Mouse (Mus musculus) megakaryocyte, embryonic 14.5 days (primary cell): ENCODE results near the gene Dhx34. TPM values are rescaled to one million over a fixed set of nuclear protein-coding genes. Genes with fewer than 3 reads are reported as not detected.

Source experiments
- H3K27me3 ChIP-seq: replicated peaks from 2 replicates; pipeline ENCODE3; 2012; ENCODE audit warnings: inconsistent platforms
- H3K36me3 ChIP-seq: replicated peaks from 2 replicates; pipeline ENCODE3; 2012; ENCODE audit warnings: low read length, inconsistent platforms, mixed read lengths
- H3K4me1 ChIP-seq: 2 replicates; pipeline ENCODE4 v1.6.1; 2012; ENCODE audit warnings: inconsistent platforms
- H3K4me3 ChIP-seq: replicated peaks from 2 replicates; pipeline ENCODE3; 2012; ENCODE audit warnings: moderate library complexity, mild to moderate bottlenecking, inconsistent platforms
- H3K9me3 ChIP-seq: 2 replicates; pipeline ENCODE4 v1.6.1; 2012; ENCODE audit warnings: inconsistent platforms
- FLI1 ChIP-seq: IDR thresholded peaks from 2 replicates; pipeline ENCODE4 v1.6.1; 2012; ENCODE audit warnings: low read length, inconsistent platforms, mixed read lengths
- GATA1 ChIP-seq: IDR thresholded peaks from 3 replicates; pipeline ENCODE4 v1.6.1; 2012; ENCODE audit warnings: mixed read lengths, low read length, inconsistent platforms, borderline replicate concordance
- polyA plus RNA-seq: library from polyadenylated mRNA; stranded (reverse); fragments of >175 nt; gene quantifications from 2 replicates; pipeline ENCODE4 v1.2.3, GENCODE M21; 2012; ENCODE audit warnings: low replicate concordance; ENCODE audit not compliant: insufficient read depth

Gene Dhx34
- polyA plus RNA-seq, 1 experiment = 29.7 TPM

DNA sequence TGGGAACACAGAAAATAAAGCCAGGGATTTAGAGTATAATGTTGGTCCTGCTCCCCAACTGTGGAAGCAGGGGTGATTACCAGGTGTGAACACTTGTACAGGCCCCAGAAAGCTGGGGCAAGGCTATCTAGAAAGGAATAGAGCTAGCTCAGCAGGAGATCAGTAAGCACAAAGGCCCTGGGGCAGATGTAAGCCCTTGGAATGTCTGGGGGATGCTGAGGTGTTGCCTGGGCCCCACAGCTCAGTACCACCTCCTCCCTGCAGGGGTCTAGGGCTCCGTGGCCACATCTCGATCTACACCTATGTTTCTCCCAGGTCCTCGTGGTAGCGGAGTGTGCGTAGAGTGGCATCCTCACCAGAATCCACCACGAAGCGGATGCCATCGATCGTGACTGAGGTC is 7.9 kb downstream of the Dhx34 start:
- peaks cover 97% of the 10 kb centered on the region for H3K36me3 ChIP-seq

DNA sequence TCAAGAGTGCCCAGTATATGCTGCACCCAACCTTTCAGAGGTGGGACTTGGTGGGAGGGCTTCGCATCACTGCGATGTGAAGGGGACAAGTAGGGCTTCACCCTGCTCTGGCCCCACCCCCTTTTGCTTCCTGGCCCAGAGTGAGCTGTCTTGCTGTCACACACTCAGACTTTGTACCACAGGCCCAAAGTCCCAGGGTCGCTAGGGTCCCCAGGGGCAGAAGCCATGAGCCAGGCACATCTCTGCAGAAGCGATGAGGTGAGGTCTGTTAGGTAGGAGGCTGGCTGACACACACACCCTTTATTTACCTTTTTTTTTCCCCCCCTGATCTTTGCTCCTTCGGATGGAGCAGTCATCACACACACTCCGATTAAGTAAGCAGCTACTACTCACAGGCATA is 8.6 kb downstream of the Dhx34 start:
- no peaks in the 10 kb centered on the region for H3K9me3 ChIP-seq
- H3K4me3 ChIP-seq = no peak overlapping the region
- H3K27me3 ChIP-seq = no peaks in the 10 kb centered on the region
- H3K36me3 ChIP-seq = peaks cover 96% of the 10 kb centered on the region
- peaks cover 81% of the 10 kb centered on the region for H3K4me1 ChIP-seq
- no peak for TF ChIP-seq GATA1
- no peak for TF ChIP-seq FLI1

More for the DNA sequence above, 7.9 kb downstream of the Dhx34 start:
- Histone ChIP-seq H3K27me3 (no peaks in the 10 kb centered on the region), H3K9me3 (no peaks in the 10 kb centered on the region), H3K4me3 (no peak overlapping the region), H3K4me1 (peaks cover 75% of the 10 kb centered on the region)
- TF ChIP-seq GATA1 (no peak), FLI1 (no peak)

DNA sequence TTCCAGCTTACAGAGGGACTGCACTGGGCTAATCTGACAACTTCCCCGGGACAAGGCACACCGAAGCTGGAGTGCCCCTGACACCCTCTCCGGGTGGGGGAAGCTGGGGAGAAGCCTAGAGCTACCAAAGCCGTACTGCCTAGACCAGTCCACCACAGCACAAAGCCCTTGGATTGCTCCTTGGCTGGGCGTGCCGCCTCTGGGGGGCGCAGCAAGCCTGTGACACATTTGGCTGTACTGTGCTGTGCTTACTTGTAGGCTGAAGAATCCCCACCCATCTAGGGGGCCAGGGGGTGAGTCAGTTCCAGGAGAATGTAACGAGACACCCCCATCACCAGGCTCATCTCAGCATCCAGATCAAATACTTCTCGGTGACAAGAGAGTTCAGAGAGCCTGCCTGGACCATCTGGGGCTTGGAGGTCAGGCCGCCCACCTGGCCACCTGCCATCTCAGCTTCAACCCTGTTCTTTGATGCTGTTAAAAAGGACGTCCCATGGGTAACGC is 10.9 kb downstream of the Dhx34 start:
- H3K9me3 ChIP-seq = no peaks in the 10 kb centered on the region
- TF ChIP-seq GATA1 (no peak), FLI1 (no peak)
- H3K4me1 ChIP-seq = peaks cover 91% of the 10 kb centered on the region
- no peak overlapping the region for H3K4me3 ChIP-seq
- peaks cover 81% of the 10 kb centered on the region for H3K36me3 ChIP-seq
- H3K27me3 ChIP-seq = no peaks in the 10 kb centered on the region

DNA sequence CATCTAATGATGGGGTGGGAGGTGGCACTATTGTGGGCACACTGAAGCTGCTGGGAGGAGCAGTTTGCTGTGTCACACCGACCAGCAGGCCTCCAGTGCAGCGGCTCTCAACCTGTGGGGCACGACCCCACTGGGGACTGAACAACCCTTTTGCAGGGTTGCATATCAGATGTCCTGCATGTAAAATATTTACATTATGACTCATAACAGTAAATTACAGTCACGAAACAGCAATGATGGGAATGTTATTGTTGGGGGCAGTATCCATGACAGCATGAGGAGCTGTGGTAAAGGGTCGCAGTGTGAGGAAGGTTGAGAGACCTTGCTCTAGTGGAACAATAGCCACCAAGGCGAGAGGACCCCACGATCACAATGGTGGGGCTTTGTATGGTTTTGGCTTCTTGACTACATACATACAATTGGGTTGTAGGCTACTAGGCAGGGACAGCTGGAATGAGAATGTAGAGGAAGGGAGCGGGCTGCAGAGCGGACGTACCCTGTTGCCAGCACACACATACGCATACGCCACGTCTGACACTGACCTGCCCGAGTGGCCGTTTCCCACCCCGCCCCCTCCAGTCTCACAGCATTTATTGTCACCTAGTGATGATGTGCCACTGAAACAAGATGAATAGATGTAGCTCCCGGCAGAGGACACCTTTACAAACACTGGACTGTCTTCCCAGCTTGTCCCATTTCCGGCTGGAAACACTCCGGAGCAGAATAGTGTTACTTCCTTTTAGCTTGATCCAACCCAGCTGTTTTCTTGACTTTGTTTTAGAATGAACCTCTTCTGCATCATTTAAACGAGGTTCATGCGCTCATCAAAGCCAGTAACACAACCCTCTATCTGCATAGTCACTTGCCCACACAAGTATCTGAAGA is 12.8 kb downstream of the Dhx34 start:
- Histone ChIP-seq H3K4me1 (peaks cover 91% of the 10 kb centered on the region), H3K36me3 (peaks cover 81% of the 10 kb centered on the region), H3K27me3 (no peaks in the 10 kb centered on the region), H3K9me3 (no peaks in the 10 kb centered on the region), H3K4me3 (no peak overlapping the region)
- no peak for TF ChIP-seq FLI1
- no peak for TF ChIP-seq GATA1

DNA sequence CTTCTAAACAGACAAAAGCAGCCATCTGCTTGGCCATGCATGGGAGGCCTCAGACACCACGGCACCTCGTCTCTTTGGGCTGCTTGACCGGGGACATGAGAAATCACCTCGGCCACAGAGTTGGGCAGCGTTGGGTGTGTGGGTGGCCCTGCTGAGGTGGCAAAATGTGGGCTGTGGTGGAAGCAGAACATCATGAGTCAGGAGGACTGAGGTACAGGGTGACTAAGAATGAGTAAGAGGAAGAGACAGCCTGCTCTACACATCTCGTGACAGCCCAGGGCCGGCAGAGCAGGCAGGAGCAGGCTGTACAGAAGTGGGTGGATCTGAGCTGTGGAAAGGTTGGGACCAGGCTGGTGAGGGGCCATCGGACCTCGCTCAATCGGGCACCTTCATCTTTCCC is 14.3 kb downstream of the Dhx34 start:
- Histone ChIP-seq H3K4me3 (peak overlapping the region; percentile 73), H3K9me3 (no peaks in the 10 kb centered on the region), H3K36me3 (peaks cover 81% of the 10 kb centered on the region), H3K27me3 (no peaks in the 10 kb centered on the region), H3K4me1 (peaks cover 89% of the 10 kb centered on the region)
- TF ChIP-seq FLI1 = no peak
- TF ChIP-seq GATA1 = no peak

DNA sequence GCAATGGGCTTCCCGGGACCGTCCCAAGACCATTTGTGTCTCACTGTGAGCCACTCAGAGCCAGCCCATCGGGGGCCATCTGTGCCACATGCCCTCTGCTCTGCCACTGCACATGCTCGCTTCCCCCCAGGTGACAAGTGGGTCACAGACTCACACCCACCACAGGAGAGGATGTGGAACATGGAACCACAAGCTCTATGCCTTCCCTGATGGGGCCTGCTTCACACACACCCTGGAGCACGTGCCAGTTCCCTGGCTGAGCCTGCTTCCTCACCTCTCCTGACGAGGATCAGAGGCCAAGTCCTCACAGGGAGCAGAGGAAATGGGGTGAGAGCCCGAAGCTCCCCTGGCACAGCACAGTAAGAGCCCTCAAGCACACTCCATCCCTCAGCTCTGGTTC is 14.8 kb downstream of the Dhx34 start:
- Histone ChIP-seq H3K4me3 (peak overlapping the region; percentile 73), H3K36me3 (peaks cover 84% of the 10 kb centered on the region), H3K27me3 (no peaks in the 10 kb centered on the region), H3K4me1 (peaks cover 89% of the 10 kb centered on the region), H3K9me3 (no peaks in the 10 kb centered on the region)
- no peak for TF ChIP-seq GATA1
- no peak for TF ChIP-seq FLI1

DNA sequence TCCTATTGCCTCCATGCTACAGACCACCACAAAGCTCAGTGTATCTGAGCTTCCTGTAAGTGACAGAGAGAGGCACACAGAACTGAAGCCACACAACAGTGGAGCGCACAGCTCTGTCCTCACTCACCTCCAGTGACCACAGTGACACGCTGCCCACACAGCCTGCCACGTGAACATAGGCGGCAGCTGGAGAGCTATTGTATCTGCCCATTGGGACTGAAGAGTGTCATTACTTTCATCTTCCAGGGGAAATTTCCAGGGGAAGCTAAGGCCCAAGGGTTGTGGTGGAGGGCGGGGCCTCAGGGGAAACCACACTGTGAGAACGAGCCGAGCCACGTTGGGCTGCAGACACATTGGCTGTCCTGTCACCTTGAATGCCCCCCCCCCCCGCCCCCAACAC is 17.0 kb downstream of the Dhx34 start:
- Histone ChIP-seq H3K4me1 (peaks cover 91% of the 10 kb centered on the region), H3K36me3 (peaks cover 82% of the 10 kb centered on the region), H3K9me3 (no peaks in the 10 kb centered on the region), H3K4me3 (peak overlapping the region; percentile 55), H3K27me3 (no peaks in the 10 kb centered on the region)
- TF ChIP-seq GATA1 = no peak
- TF ChIP-seq FLI1 = no peak

DNA sequence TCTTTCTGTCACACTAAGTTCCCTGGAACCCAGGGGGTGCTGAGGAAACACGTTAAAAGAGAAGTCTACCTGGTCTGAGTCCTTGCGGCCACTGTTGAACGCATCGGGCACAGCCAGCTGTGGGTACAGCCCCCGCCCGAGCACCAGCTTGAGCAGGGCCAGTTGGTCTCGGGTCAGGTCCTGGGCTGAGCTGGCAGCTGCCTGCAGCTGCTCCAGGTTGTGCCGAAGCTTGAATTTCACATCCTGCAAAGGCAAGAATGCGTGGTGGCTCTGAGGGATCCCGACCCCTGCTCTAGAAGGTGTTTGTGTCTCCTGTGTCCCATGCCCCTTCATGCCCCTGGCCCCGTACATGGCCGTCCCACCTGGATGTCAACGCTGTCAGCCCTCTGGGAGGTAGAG is 18.3 kb downstream of the Dhx34 start:
- H3K9me3 ChIP-seq = no peaks in the 10 kb centered on the region
- H3K36me3 ChIP-seq = peaks cover 82% of the 10 kb centered on the region
- peaks cover 86% of the 10 kb centered on the region for H3K4me1 ChIP-seq
- H3K4me3 ChIP-seq = no peak overlapping the region
- no peak for TF ChIP-seq GATA1
- no peak for TF ChIP-seq FLI1
- H3K27me3 ChIP-seq = no peaks in the 10 kb centered on the region

DNA sequence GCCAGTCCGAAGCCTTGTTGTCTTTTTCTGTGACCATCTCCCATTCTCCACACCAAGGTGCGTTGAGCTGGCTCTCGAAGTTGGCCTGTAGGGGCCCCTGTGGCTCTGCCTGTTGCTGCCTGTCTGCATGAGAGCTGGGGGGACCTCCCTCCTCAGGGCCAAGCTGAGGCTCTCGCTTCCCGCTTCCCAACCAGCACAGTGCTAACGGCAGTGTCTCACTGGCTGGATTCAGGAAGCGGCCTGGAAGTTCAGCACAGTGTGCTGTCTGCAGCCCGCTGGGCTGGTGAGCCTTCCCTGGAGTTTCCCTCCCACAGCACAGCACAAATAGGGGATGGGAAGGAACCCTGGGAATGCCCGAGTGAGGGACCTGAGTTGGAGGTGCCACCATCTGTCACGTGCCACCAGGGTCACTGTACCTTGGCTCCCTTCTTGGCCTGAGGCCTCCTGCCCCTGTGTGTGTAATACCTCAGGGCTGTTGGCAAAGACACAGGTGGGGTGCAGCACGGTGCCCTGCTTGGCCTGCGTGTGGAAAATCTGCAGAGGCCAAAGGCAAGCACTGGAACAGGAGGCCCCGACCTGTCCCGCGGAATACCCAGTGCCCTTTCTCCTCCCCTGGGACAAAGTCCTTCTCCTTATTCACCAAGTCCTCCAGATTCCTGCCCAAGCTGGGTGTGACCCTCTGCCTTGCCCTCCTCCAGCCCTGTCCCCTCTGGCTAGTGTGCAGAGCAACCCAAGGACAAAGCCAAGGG is 18.9 kb downstream of the Dhx34 start:
- peaks cover 85% of the 10 kb centered on the region for H3K4me1 ChIP-seq
- H3K27me3 ChIP-seq = no peaks in the 10 kb centered on the region
- no peak for TF ChIP-seq FLI1
- TF ChIP-seq GATA1 = no peak
- H3K9me3 ChIP-seq = no peaks in the 10 kb centered on the region
- peaks cover 86% of the 10 kb centered on the region for H3K36me3 ChIP-seq
- no peak overlapping the region for H3K4me3 ChIP-seq

DNA sequence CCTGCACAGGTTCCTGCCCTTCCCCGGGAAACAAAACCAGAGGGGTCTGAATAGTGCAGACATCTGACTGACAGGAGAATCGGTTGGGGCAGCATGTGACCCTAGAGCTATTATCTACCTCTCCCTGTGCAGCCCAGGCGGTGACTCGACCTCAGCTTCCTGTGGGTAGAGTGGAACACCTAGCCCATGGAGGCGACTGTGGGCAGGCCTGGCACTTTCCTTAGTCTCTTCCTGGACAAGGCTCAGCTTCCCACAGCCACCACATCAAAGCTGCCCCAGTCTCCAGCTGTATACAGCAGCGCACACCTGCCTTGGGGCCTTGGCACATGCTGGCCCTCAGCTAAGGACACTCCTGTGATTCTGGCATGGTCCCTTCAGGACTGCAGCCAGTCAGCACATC is 20.7 kb downstream of the Dhx34 start:
- peaks cover 92% of the 10 kb centered on the region for H3K36me3 ChIP-seq
- peak overlapping the region; percentile 2 for H3K4me3 ChIP-seq
- TF ChIP-seq FLI1 (no peak), GATA1 (no peak)
- H3K9me3 ChIP-seq = no peaks in the 10 kb centered on the region
- peaks cover 67% of the 10 kb centered on the region for H3K4me1 ChIP-seq
- H3K27me3 ChIP-seq = no peaks in the 10 kb centered on the region
